Mouse (Mus musculus) heart, postnatal 4 days (tissue): ENCODE measurements around the gene Lipm. TPM values are rescaled to one million over a fixed set of nuclear protein-coding genes. Genes with fewer than 3 reads are reported as not detected.

Experiments
- DNase-seq: peaks from one replicate; pipeline ENCODE4 v3.0.0; 2021
- microRNA-seq, 2 experiments: library from miRNA; unstranded; fragments of <30 nt; microRNA quantifications; one replicate each; pipeline ENCODE4 v1.2.0; 2021 to 2022
- total RNA-seq, 2 experiments: library from RNA; stranded (reverse); gene quantifications; 2 replicates each; pipeline ENCODE4 v1.2.3; 2021

Lipm gene
- total RNA-seq, 2 experiments from 2014 or later: not detected

- no peak for DNase-seq
These were observed 65.7 kb downstream of the Lipm start for GRCm38 (mm10) chr19:34166386-34166785.

DNA sequence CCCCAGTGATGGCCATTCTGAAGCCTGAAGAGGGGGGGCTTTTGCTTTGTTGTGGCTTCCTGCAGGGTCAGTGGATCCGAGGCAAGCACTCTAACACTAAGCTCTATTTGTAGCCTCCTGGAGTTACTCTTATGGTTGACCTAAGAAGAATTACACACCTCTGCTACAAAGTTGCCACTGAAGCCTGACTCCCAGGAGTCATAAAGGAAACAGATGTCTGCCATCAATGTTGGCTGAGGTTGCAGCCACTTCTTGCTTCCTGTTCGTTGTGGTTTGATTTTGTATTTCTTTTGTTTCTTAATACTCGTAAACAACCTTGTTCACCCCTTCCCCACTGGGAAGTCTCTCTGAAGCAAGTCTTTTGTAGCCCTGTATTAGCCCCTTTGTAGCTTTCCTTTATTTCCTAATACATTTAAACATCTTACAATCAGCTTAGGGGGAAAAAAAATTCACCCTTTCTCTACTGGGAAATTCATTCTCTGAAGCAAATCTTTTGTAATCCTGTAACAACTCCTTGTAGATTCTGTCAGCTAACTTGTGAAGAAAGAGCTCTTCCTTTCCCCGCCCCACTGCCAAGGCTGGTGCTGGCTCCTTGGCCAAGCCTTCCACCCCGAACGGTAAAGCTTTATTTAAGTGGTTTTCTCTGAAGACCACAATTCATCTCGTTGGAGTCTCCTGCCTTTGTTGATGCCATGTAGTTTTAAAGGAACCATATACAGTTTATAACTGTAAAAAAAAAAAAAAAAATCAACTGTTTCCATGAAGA, 67.3 kb downstream of the Lipm start:
- no peak for DNase-seq

DNA sequence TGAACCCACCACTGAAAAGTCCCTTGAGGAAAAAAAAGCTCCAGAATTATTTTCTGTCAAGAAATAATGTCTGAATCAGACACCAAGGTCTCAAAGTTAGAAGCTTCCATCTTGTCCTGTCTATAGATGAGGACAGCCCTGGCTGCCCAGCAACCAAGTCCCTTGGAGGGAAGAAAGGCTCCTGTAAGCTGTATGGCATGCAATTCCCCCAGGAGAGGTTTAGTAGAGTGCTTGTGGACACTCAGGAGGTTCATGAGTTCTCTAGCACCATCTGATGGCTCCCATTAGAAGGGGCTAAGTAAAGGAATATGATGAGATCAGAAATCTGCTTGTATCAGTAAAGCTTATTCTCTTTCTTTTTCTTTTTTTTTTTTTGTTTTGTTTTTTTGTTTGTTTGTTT, 68.4 kb downstream of the Lipm start:
- DNase-seq: no peak

DNA sequence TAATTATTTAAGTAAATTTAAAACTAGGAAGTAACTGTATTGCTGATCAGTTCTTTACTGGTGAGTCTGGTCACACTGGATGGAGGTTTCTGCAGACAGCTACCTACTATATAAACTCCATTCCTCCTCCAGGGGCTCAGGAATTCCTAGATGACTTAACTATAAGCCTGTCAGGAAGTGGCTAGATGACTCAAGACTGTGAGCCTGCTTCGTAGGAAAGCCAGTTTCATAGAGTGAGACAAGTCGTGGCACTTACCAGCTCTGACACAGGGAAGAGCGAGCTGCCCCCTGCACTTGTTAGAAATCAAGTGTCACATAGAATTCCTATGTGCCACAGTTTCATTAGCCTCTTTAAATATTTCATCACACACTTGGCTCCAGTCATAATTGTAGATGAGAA, 70.4 kb downstream of the Lipm start:
- no peak for DNase-seq

Small RNAs within 50 kb of the gene (microRNA-seq; reads per million reads assigned to microRNA genes)
- gene Gm23334: 0 reads per million in 2 experiments

Other genes starting within 250 kb of the Lipm start
- not detected for gene Lipf, start 139.7 kb upstream of the Lipm start, total RNA-seq
- gene Lipk, start 92.6 kb upstream of the Lipm start, total RNA-seq: not detected
- gene Lipn, start 33.6 kb upstream of the Lipm start, total RNA-seq: not detected
- gene Ankrd22, start 65.1 kb downstream of the Lipm start, total RNA-seq: not detected
- gene Stambpl1, start 91.3 kb downstream of the Lipm start, total RNA-seq: 1 to 10 TPM; 7.1 to 7.9 TPM
- gene Acta2, start 154.7 kb downstream of the Lipm start, total RNA-seq: 1,000 to 10,000 TPM; 1,243 to 1,503 TPM
- gene Fas, start 189.7 kb downstream of the Lipm start, total RNA-seq: 1 to 10 TPM; 4.3 to 4.6 TPM